Mouse (Mus musculus): ENCODE measurements around the gene Thop1. TPM values are rescaled to one million over a fixed set of nuclear protein-coding genes. Genes with fewer than 3 reads are reported as not detected.

The Thop1 gene
- polyA plus RNA-seq, 2 experiments from 2014 or later, result 2.8 to 4.5 TPM

DNA sequence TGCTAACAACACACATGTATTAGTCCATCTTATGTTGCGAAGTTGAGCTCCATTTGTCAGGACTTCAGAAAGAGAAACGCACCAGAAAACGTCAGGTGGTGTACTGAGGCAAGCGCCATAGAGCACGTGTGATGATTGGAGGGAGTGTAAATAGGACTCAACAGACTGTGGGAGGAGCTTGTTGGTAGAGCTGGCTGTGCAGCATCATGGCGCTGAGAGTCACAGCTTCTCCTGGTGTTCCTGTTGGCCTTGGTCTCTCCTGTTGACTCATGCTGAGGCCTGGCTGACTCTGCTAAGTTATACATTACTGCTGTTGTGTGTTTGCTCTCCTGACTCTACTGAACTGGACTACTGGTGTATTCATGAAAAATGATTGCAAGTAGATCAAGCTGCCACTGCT is 43.1 kb downstream of the Thop1 start:
- no peak for ATAC-seq

DNA sequence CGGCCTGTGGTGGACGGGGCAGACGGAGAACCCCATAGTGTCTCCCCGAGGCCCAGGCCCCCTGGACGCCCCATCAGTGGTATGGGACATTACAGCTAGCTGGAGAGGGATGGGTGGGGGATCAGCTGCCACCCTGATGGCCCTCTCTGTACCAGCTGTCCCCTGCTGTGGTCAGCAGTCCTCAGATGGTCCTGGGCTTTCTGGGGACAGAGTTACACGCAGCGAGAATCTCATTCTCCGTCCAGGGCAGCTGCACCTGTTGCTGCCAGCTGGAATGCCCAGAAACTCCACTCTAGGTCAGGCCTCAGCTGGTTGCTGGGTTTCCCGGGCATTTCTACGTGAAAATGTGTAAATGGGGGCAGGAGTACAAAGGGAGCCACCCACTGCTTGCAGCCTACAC is 49.8 kb downstream of the Thop1 start:
- ATAC-seq, result no peak

GRCm38 (mm10) chr10:81120650-81121049 is 50.8 kb downstream of the Thop1 start:
- no peak for ATAC-seq

DNA sequence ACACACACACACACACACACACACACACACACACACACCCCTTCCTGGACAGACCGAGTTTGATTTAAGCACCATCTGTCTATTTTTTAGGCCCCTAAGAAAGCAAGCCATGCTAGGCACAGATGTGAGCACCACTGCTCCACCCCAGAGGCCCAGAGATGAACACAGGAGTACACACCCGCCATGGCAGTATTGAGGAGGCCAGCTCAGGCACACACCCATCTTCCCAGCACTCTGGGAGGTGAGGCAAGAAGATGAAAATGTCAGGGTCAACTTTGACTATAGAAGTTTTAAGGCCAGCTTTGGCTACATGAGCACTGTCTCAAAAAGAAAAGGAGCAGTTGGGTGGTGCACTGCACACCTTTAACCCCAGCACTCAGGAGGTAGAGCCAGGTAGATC is 53.1 kb downstream of the Thop1 start:
- ATAC-seq, result no peak

GRCm38 (mm10) chr10:81123500-81123899 is 53.7 kb downstream of the Thop1 start:
- ATAC-seq, result no peak

Other genes with a start within 250 kb of the Thop1 start
- 1,000 to 10,000 TPM; 1,826 to 2,667 TPM for gene Oaz1, start 243.4 kb upstream of the Thop1 start, polyA plus RNA-seq (2017; shearing (Covaris generic))
- gene Lingo3, start 226.0 kb upstream of the Thop1 start, polyA plus RNA-seq (2017; shearing (Covaris generic)), result not detected
- 100 to 1,000 TPM; 202 to 214 TPM for gene Lsm7, start 214.8 kb upstream of the Thop1 start, polyA plus RNA-seq (2017; shearing (Covaris generic))
- 10 to 100 TPM in 1 of 2 experiments, 1 to 10 TPM in 1; 8.9 to 18.4 TPM for gene Sppl2b, start 214.8 kb upstream of the Thop1 start, polyA plus RNA-seq (2017; shearing (Covaris generic))
- gene Tmprss9, start 198.2 kb upstream of the Thop1 start, polyA plus RNA-seq (2017; shearing (Covaris generic)), result not detected
- gene Timm13, start 169.1 kb upstream of the Thop1 start, polyA plus RNA-seq (2017; shearing (Covaris generic)), result 100 to 1,000 TPM; 228 to 262 TPM
- gene Lmnb2, start 151.8 kb upstream of the Thop1 start, polyA plus RNA-seq (2017; shearing (Covaris generic)), result 1 to 10 TPM; 2.8 to 4.5 TPM
- gene Gadd45b, start 140.0 kb upstream of the Thop1 start, polyA plus RNA-seq (2017; shearing (Covaris generic)), result 10 to 100 TPM; 22.8 to 45.2 TPM
- not detected for gene Gng7, start 55.1 kb upstream of the Thop1 start, polyA plus RNA-seq (2017; shearing (Covaris generic))
- under 1 TPM in 1 of 2 experiments, not detected in 1; 0.11 TPM for gene Diras1, start 44.4 kb upstream of the Thop1 start, polyA plus RNA-seq (2017; shearing (Covaris generic))
- gene Slc39a3, start 32.6 kb upstream of the Thop1 start, polyA plus RNA-seq (2017; shearing (Covaris generic)), result 1 to 10 TPM; 3.2 to 4.0 TPM
- 10 to 100 TPM; 54.7 to 68.3 TPM for gene Sgta, start 9.9 kb upstream of the Thop1 start, polyA plus RNA-seq (2017; shearing (Covaris generic))
- gene Creb3l3, start 28.8 kb downstream of the Thop1 start, polyA plus RNA-seq (2017; shearing (Covaris generic)), result not detected
- 10 to 100 TPM; 21.3 to 26.5 TPM for gene Map2k2, start 35.9 kb downstream of the Thop1 start, polyA plus RNA-seq (2017; shearing (Covaris generic))
- 10 to 100 TPM; 10.7 to 12.4 TPM for gene Zbtb7a, start 65.2 kb downstream of the Thop1 start, polyA plus RNA-seq (2017; shearing (Covaris generic))
- gene Pias4, start 97.9 kb downstream of the Thop1 start, polyA plus RNA-seq (2017; shearing (Covaris generic)), result 10 to 100 TPM; 17.6 to 23.8 TPM
- 1,000 to 10,000 TPM in 1 of 2 experiments, 100 to 1,000 TPM in 1; 933 to 1,303 TPM for gene Eef2, start 106.6 kb downstream of the Thop1 start, polyA plus RNA-seq (2017; shearing (Covaris generic))
- 1 to 10 TPM; 4.1 to 4.9 TPM for gene Dapk3, start 113.0 kb downstream of the Thop1 start, polyA plus RNA-seq (2017; shearing (Covaris generic))
- gene 4930442H23Rik, start 113.8 kb downstream of the Thop1 start, polyA plus RNA-seq (2017; shearing (Covaris generic)), result not detected
- gene Nmrk2, start 132.0 kb downstream of the Thop1 start, polyA plus RNA-seq (2017; shearing (Covaris generic)), result under 1 TPM in 1 of 2 experiments, not detected in 1; 0.17 TPM
- 1 to 10 TPM; 4.0 to 5.0 TPM for gene Atcay, start 160.8 kb downstream of the Thop1 start, polyA plus RNA-seq (2017; shearing (Covaris generic))
- 1 to 10 TPM in 1 of 2 experiments, under 1 TPM in 1; 0.79 to 1.5 TPM for gene Zfr2, start 163.1 kb downstream of the Thop1 start, polyA plus RNA-seq (2017; shearing (Covaris generic))
- gene Matk, start 182.9 kb downstream of the Thop1 start, polyA plus RNA-seq (2017; shearing (Covaris generic)), result 10 to 100 TPM; 54.3 to 64.7 TPM
- 100 to 1,000 TPM; 148 to 166 TPM for gene Mrpl54, start 196.9 kb downstream of the Thop1 start, polyA plus RNA-seq (2017; shearing (Covaris generic))
- 10 to 100 TPM; 10.2 to 18.0 TPM for gene Apba3, start 196.9 kb downstream of the Thop1 start, polyA plus RNA-seq (2017; shearing (Covaris generic))
- gene Tjp3, start 221.5 kb downstream of the Thop1 start, polyA plus RNA-seq (2017; shearing (Covaris generic)), result 1 to 10 TPM; 2.4 to 3.1 TPM
- 10 to 100 TPM; 11.1 to 16.9 TPM for gene Pip5k1c, start 222.9 kb downstream of the Thop1 start, polyA plus RNA-seq (2017; shearing (Covaris generic))

Measured in activated CD4-positive, CD25-positive, alpha-beta regulatory T cell, adult 4 months (primary cell).